Mouse (Mus musculus): Measurements from ENCODE around the gene Yeats2. TPM values are rescaled to one million over a fixed set of nuclear protein-coding genes. Genes with fewer than 3 reads are reported as not detected.
"Not testable (repeated sequence)": the region's sequence is repeated elsewhere in the genome, so short reads cannot be mapped to it uniquely, and the experiment has no call there.

The Yeats2 gene
- total RNA-seq (2017) = 21.0 and 21.1 TPM in 2 replicates

DNA sequence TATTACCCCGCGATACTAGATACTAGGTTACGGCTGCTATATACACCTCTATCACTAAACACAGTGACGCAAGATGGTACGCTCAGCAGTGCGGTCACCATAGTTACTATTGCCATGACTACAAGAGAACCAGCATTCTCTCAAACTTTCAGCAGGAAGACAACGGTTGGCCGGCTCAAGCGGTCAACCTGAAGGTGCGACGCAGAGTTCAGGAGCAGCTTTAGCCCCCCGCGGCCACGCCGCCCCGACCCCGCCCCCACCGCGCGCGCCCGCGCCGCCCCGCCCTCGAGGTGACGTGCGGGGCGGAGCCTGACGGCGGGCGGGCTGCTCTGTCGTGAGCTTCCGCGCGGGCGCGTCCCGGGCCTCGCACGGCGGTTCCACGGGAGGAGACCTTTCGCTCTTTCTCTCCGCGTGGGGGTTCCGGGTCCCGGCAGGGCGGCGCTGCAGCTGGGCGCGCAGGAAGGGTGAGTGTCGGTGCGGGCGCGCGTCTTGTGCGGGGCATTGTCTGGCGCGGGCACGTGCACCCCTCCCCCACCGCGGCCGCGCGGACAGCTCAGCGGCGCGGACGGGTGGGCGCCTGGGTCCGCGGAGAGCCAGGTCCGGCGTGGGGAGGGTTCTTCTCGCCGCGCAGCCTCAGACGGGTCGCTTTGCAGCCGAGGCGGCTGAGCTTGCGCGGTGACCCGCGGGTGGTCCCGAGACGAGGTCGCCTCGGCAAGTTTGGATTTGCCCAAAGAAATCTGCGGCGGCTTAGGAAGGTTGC lies at the start of gene Yeats2:
TSS of gene Yeats2 (plus strand) at position 292 of the 760 bp plus-strand sequence.
- ATAC-seq (ENCODE audit: extremely low read depth, insufficient number of reproducible peaks, low FRiP score, poor library complexity, severe bottlenecking) = peak; percentile 91

DNA sequence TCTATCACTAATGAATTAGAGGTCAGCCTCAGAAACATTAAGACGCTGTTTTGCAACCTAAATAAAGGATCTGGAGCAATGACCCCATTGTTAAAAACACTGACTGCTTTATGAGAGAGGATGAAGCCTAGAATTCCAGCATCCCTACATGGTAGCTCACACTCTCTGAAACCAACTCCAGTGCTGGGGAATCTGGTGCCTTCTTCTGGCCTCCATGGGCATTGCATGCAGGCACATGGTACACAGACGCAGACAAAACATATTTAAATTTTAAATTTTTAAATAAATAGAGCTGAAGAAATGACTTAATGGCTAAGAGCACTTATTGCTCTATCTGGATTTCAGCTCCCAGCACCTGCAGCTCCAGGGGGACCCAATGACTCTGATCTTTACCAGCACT lies 44.9 kb upstream of the Yeats2 start:
- ATAC-seq (ENCODE audit: extremely low read depth, insufficient number of reproducible peaks, low FRiP score, poor library complexity, severe bottlenecking) = no peak

DNA sequence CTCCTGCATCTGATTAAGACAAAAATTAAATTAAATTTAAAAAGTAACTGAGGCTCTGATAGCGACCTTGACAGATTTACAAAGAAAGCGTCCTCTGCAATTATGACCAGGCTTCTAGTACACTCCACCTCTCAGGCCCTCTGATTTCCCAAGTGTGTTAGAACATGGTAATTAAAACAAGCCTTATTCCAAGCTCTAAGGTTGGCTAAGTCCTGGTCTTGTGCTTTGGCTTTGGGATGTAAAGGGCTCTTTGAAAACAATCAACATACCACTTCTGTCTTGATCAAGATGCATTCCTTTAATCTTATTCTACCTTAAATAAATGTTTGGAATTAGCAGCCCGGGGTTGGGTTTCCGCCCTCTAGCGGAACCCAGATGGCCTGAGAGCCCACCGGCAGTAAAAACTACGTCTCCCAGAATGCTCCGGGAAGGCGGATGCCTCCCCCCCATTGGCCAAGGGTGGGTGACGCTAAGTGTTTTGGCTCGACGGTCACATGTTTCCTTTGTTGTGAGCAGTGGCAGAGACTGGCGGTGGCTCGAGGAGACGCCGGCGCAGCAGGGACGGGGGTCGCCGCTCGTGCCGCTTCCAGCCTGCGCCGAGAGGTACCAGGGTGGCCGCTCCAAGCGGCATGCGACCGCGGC lies 43.7 kb upstream of the Yeats2 start, which contains the start of gene Klhl24:
TSS of gene Klhl24 (plus strand) at position 474 of the 642 bp plus-strand sequence.
- ATAC-seq (ENCODE audit: extremely low read depth, insufficient number of reproducible peaks, low FRiP score, poor library complexity, severe bottlenecking) = peak; percentile 92

DNA sequence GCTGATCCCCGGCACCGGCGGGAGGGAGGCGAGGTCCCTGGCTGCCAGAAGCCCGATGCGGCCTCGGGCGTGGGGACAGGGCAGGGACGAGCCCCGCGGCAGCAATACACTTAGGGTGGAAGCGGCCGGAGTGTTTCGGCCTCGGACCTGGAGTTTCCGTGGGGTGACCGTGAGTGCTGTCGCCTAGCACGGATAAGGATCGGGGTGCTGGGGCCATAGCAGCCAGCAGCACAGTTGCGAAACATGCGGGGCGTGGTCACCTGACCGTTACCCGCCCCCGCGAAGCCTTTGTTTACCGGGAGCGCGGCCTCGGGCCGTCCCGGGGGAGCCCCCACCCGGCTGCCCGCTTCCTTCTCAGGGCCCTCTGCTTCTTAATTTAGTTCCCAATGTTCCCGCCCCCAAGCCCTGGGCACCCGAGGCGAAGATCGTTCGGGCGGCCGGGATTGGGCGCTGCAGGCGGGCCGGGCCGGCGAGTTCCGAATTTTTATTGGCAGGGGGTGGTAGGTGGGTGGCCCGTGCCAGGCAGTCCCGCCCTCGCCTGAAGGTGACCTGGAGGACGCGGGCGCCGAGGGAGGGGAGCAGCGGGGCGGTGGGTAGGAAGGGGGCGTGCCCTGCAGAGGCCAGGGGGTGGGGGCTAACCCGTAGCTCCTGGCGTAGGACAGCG lies 43.0 kb upstream of the Yeats2 start:
- ATAC-seq (ENCODE audit: extremely low read depth, insufficient number of reproducible peaks, low FRiP score, poor library complexity, severe bottlenecking) = peak; percentile 78

DNA sequence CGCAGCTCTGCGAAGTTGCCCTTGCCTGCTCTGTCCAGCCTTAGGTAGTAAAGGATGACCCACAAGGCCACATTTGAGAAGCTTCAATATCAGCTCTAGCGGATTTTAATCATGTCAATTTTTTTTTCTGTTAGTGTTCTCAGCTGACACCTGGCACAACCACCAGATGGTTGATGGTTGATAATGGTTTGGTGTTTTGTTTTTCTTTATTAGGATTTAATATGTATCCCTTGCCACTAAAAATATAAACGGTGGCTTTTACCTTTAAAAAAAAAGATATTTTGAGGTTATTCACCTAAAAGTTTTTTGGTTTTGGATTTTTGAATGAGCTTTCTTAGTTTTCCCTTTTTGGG lies 42.5 kb upstream of the Yeats2 start:
- ATAC-seq (ENCODE audit: extremely low read depth, insufficient number of reproducible peaks, low FRiP score, poor library complexity, severe bottlenecking) = no peak

DNA sequence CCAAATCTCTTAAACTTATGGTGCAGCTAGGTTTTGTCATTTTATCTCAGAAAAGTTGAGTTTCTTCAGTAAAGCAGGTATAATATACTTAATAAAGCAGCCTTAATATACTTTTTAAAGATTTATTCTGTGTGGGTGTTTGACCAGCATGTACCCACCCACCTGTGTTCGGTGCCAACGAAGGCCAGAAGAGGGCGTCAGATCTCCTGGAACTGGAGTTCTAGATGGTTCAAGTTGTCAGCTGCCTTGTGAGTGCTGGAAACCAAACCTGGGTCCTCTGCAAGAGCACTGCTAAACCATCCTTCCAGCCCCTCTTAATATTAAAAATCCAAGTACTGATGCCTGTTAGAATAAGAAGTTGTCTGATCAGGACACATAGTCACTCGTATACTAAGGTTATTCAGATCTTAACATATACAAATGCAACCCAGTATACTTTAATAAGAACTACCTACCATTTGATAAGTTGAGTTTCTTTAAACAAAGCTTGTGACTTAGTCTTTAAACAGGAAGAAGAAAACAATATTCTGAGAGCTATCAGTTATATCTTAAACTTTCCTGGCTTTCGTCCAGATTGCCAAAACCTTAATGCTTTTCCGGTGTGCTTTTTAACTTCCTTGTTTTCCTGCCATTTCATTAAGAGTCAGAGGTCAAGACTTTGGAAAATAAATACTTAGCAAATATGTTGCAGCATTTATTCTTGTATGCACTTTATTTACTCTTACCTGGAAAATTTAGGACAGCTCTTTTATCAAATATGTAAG lies 41.8 kb upstream of the Yeats2 start:
- ATAC-seq (ENCODE audit: extremely low read depth, insufficient number of reproducible peaks, low FRiP score, poor library complexity, severe bottlenecking) = no peak

DNA sequence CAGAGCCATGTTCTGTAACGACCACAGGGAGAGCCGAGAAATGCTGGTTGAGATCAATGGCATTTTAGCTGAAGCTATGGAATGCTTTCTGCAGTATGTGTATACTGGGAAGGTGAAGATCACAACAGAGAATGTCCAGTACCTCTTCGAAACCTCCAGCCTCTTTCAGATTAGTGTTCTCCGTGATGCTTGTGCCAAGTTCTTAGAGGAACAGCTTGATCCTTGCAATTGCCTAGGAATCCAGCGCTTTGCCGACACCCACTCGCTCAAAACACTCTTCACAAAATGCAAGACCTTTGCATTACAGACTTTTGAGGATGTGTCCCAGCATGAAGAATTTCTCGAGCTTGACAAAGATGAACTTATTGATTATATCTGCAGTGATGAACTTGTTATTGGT lies 33.9 kb upstream of the Yeats2 start:
- no peak for ATAC-seq (ENCODE audit: extremely low read depth, insufficient number of reproducible peaks, low FRiP score, poor library complexity, severe bottlenecking)

DNA sequence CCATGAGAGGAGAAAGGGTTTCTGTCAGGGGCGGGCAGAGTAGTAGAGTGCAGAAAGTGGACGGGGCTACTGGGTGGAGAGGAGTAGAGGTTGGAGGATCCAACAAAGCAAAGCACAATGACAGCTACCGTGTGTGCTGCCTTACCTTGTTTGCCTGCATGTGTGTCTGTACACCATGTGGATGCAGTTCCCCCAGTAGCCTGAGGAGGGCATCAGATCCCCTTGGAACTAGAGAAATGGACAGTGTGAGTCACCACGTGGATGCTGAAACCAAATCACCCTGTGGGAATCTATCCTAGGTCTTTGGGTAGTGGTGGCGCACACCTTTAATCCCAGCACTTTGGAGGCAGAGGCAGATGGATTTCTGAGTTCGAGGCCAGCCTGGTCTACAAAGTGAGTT lies 31.9 kb upstream of the Yeats2 start:
- ATAC-seq (ENCODE audit: extremely low read depth, insufficient number of reproducible peaks, low FRiP score, poor library complexity, severe bottlenecking) = peak; percentile 19; the same call in 1 of the 2 replicates

DNA sequence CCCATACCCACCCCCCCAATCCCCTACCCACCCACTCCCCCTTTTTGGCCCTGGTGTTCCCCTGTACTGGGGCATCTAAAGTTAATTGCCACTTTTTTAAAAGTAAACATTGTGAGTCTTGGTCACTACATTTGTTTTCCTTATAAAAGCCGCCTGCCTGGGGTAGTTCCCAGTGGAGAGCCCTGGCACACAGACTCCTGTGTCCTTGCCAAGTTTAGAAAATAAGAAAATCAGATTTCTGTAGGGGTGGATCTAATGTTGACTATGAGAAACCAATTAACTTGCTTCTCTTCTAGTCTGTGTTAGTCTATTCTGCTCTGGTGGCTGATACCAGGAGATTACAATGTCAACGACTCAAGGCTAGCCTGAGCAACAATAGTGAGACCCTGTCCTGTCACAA lies 28.2 kb upstream of the Yeats2 start:
- ATAC-seq (ENCODE audit: extremely low read depth, insufficient number of reproducible peaks, low FRiP score, poor library complexity, severe bottlenecking) = no peak

DNA sequence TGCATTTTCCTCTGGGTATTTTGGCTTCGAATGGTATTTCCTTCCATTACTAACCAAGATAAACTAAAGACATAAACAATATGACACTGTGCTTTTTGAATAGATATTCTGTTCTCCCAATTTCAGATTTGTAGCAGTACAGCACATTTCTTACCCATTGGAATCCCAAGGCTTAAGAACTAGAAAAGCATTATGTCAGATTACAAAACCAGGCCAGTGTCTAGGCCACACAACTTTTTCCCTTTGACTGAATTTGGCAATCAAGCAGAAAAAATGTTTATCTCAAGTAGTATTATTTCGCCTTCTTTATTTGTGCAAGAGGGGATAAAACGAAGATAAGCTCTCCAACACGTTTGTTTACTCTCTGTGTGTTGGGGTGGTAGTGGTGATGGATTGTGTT lies 24.8 kb upstream of the Yeats2 start:
- no peak for ATAC-seq (ENCODE audit: extremely low read depth, insufficient number of reproducible peaks, low FRiP score, poor library complexity, severe bottlenecking)

DNA sequence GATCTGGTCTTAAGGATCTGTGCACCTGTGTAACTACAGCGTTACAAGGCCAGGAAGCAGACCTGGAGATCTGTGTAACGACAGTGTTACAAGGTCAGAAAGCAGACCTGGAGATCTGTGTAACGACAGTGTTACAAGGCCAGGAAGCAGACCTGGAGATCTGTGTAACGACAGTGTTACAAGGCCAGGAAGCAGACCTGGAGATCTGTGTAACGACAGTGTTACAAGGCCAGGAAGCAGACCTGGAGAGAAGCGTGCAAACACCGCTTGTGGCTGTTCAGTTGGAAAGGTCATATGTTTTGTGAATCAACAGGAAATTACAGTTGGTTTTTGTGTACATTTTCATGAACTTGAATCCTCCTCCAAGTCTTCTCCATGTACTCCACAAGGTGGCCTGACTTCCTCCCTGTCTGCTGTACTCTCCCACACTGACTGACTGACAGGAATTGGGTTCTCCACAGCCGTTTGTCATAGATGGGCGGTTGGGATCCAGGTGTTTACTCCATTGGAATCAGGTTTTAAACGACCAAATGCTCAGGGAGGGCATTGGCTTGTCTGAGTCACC lies 14.5 kb upstream of the Yeats2 start:
- not testable (repeated sequence) for ATAC-seq (ENCODE audit: extremely low read depth, insufficient number of reproducible peaks, low FRiP score, poor library complexity, severe bottlenecking)

DNA sequence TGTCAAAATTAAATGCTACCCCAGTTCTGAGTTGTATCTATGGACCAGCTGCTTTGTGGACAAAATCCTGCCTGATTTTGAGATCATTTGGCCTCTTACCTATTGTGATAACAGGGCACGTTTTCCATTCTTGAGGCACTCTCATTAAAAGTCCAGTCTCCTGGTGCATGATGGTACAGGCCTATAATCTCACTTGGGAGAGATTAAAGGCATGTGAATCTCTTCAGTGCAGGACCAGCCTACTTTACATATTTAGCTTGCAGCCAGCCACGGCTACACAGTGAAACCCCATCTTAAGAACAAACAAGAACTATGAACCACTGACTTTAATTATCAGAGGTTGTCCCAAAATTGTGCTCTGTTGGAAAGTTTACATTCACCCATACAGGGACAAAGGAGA lies 10.5 kb upstream of the Yeats2 start:
- no peak for ATAC-seq (ENCODE audit: extremely low read depth, insufficient number of reproducible peaks, low FRiP score, poor library complexity, severe bottlenecking)

DNA sequence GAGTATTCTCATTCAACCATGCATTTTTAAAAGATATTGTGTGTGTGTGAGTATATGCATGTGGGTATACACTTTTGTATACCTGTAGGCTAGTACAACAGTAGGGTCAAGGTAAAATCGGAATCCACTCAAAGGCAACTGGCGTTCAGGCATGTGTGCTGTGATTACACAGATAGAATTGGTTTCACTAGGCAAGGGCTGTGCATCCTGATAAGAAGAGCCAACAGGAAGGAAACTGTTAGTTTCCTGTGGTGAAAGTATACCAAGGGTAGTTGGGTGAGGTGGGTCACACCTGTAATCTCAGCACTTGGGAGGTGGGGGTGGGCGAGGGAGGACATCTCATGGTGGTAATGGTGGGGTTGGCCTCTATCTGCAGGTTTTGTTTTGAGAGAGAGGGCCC lies 3.7 kb downstream of the Yeats2 start:
- ATAC-seq (ENCODE audit: extremely low read depth, insufficient number of reproducible peaks, low FRiP score, poor library complexity, severe bottlenecking) = no peak

DNA sequence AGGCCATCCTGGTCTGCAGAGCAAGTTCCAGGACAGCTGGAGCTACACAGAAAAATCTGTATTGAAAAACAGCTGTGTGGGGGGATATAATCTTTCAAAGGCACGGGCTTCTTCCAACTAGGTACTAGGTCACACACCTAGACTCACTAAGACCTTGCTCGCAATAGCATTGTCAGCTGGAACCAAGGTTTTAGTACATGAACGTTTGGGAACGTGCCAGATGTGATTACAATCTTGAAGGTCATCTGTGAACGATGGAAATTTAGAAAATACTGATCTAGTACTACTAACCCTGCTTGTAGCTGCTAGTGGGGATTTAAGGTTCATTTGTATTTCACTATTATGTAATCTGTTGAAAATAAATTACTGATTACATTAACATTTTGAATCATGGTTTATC lies 11.1 kb downstream of the Yeats2 start:
- no peak for ATAC-seq (ENCODE audit: extremely low read depth, insufficient number of reproducible peaks, low FRiP score, poor library complexity, severe bottlenecking)

DNA sequence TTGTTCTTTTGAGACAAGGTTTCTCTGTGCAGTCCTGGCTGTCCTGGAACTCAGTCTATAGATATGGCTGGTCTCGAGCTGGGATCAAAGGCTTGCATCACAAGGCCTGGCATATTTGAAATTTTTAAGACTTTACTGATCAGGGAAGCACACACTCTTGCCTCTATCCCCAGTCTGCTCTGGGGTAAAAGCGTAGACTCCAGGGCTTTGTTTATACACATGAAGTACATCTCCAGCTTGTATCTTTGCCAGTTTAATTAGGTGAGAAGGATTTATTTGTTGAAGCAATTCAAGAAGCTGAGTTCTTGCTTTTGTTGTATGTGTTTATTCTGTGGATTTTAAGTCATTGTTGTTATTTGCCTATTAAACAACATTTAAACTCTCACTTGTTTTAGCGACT lies 12.9 kb downstream of the Yeats2 start:
- ATAC-seq (ENCODE audit: extremely low read depth, insufficient number of reproducible peaks, low FRiP score, poor library complexity, severe bottlenecking) = no peak

DNA sequence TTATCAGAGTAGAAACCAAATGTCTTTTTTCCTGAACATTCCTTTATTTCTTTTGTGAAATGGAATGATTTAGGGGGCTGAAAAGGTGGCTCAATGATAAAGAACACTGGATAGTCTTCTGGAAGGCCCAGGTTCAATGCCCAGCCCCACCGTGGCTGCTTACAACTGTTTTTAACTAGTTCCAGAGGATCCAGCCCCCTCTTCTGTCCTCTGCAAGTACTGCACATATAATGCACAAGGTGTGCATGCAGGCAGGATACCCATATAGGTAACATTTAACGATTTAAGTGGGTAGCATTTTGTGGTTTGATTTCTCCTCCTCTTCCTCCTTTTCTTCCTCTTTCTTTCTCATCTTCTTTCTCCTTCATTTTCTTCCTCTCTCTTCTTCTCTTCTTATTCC lies 19.3 kb downstream of the Yeats2 start:
- ATAC-seq (ENCODE audit: extremely low read depth, insufficient number of reproducible peaks, low FRiP score, poor library complexity, severe bottlenecking) = no peak

DNA sequence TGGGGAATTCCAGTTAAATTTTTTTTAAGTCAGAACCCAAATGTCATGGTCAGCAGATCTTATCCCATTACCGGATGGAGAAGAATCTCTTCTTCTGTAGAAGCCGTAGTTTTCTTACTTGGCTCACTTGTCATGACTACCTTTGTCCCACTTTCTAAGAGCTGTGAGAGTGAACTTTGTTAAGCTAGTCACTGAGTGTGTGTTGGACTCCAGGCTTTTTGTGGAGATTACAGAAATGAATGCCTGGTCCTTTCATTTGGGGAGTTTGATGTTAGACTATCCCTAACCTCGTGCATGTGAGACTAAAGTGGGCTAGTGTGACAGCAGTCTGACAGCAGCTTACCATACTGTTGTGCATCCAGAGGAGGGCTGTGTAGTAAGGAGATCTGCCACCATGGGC lies 28.2 kb downstream of the Yeats2 start:
- ATAC-seq (ENCODE audit: extremely low read depth, insufficient number of reproducible peaks, low FRiP score, poor library complexity, severe bottlenecking) = no peak

DNA sequence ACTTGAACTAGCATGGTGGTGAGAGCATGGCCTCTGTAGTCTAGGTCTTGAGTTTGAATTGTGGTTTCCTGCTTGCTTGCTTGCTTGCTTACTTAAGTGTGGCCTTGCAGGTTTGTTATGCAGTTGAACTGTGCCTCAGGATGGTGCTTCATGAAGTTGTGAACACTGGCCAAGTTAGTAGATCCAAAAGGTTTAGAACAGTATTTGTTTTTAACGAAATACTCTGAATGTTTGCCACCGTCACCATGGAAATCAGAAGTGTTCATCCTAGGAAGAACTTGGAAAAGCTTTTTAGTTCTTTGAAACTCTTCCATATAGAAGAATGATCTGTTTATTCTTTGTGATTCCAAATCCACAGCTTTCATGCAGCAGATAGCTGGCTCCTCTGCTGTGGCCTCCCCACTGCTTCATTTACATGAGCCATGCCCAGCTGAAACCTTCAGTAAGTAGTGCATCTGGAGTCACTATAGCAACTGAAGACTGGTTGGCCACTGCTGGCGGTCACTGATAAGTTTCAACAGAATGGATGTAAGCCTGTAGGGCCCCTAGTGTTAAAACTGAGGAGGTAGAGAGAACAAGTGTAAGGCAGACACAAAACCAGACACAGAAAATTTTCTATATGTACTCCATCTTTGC lies 28.7 kb downstream of the Yeats2 start:
- no peak for ATAC-seq (ENCODE audit: extremely low read depth, insufficient number of reproducible peaks, low FRiP score, poor library complexity, severe bottlenecking)

All from neutrophil, adult 5-6 weeks (primary cell).